Mouse (Mus musculus) retina, postnatal 1 day (tissue): ENCODE measurements at regions not wholly inside any gene's neighbourhood (a gene's known extent, or its start where the extent isn't known, plus 50 kb on each side); places are given as distances from the start of the nearest gene placed in this dataset.

Experiments
- DNase-seq: peaks from one replicate; pipeline ENCODE4 v3.0.0-alpha.2; 2012

GRCm38 (mm10) chr8:125322561-125322960 is 247.0 kb downstream of the Sipa1l2 start:
- DNase-seq, result no peak

DNA sequence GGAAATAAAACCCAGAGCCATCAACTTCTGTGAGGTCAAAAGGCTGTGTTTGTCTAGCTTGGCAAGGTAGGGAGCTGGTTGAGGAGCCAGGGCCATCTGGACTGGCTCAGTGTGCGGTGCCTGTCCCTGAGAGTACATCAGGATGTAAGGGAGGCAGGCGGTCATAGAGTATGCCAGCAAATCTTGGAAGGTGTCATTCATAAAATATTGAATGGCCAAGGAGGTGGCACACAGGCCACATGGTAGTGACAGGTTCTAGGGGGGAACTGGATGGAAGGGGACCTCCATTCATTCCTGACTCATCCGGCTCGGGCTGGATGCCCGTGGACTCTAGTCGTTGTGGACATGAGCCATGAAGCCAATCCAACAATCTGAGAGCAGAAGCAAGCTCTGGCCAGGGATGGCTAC is 252.0 kb downstream of the Sipa1l2 start:
- DNase-seq, result no peak

DNA sequence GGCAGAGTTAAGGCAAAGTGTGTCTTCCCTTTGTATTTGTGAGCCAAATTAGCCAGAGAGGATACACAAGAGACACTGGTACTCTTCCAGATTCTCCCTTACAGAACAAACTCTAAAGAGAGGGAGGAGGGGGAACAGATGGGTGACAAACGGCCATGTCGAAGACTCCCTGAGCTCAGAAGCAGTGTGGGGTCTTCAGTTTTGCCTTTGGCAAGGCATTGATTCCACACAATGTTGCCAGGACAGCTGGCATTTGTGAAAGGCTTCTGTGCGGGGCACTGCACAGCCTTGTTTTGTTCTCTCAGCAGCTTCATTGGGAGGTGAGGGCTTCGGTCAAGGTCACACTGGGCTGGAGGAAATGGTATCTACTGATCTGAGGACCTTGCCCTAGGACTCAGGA is 253.9 kb downstream of the Sipa1l2 start:
- DNase-seq, result no peak

- no peak for DNase-seq
Observed at GRCm38 (mm10) chr8:125314996-125315395, 254.6 kb downstream of the Sipa1l2 start.

DNA sequence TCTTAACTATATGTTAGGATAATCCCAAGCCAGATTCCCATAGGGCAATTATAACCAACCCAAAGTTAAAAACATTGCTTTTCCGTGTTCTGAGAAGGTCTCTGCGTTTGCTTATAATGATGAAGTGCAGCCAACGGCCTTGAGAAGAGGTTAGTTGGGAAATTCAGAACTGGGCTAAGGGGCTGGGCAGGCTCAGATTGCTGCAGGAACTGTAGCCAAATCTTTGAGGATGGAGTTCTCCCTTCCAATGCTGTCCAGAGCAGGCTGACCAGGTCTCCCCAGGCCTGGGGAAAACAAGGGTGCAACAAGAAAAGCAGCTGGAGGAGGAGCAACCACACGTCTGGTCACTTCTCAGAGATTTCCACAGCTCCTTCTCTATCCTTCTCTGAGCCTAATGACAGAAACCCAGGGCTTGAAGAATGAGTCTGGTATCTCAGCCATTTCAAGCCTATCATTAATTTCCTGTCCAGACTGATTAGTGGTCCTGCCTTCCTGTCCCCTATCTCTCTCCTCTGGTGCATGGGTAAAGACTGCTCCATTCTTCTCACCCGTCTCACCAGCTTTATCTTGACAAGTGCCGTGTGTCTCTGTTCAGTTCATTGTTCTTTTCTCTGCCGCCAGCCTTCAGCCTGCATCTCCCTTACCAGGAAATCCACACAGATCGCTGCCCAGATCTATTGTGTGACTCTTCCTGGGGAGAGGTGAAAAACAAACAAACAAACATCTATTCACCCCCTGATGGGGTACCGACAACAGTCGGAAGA is 255.2 kb downstream of the Sipa1l2 start:
- peak; percentile 67 for DNase-seq

DNA sequence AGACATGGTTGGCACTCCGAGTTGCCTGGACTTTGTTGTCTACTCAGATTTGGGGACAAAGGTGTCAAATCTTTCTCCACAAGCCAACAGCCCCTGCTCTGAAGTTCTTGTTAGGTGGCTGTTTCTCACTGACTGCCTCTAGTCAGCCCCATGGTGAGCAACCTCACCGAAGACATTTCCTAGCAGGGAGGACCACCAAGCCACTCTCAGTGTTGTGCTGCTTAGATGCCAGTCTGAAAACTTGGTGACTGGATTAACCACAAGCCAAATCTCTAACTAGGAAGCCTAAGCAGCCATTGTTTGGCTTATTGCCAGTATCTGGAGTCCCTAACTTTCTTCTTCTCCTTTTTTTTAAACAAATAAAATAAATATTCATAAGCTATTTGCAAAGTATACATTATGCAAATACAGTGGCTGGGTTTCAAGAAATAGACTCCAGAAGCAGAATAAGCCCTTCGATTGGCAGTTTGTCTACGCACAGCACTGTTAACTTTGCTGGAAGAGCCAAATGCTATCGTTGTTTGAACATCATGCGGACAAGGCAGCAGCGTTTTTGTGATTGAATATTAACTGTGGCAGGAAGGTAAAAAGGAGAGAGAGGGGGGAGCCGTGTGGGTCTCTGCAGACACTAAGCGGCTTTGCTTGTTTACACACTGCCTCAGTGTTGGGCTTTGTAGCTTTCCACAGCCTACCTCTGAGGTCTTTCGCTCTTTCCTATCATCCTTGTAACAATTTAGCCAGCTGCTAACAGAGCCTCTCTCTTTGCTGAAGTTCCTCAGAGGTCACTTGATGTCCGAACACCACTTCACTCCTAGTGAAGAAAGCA is 257.4 kb downstream of the Disc1 start:
- DNase-seq, result peak; percentile 65
